Mouse (Mus musculus) CD4-positive naive resting alpha-beta T cell, adult 76 days (primary cell): Measurements from ENCODE around the gene L3mbtl1. TPM values are rescaled to one million over a fixed set of nuclear protein-coding genes. Genes with fewer than 3 reads are reported as not detected.

Experiments used
- total RNA-seq: library from RNA; stranded (reverse); gene quantifications from one replicate; pipeline ENCODE4 v1.2.4, GENCODE M21; 2023

The L3mbtl1 gene
- 0.23 TPM for total RNA-seq

DNA sequence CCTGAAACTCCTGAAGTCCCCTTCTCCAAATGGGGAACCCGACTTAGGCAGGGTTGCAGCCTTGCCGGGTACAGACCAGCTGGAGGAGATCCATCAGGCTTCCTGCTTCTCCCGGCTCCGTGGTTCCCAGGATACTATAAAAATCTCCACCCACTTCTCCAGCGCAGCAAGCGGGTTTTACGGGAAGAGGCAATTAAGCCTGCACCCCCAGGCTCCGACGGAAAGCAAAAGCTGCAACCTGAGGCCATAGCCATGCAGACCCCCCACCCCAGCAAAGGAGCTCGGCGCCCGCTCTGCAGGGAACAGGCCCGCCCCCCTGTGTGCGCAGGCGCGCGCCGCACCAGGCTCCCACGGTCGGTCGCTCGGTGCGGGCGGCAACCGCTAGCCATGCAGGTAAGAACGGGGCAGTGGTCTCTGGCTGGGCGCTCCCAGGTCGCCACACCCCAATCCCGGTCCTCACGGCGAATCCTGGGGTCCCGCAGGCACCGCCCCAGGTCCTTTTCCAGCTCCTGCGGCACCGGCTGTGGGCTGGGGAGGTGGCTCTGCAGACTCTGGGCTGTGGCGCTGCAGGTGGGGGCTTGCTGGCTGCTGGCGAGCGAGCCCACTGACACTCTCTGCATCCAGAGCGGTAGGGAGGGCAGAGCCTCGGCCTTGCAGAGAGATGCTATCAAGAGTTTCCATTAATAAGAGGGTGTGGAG is at the start of gene L3mbtl1:
Gene L3mbtl1, plus strand, starts transcription at position 325 of the 699 bp plus-strand sequence.

DNA sequence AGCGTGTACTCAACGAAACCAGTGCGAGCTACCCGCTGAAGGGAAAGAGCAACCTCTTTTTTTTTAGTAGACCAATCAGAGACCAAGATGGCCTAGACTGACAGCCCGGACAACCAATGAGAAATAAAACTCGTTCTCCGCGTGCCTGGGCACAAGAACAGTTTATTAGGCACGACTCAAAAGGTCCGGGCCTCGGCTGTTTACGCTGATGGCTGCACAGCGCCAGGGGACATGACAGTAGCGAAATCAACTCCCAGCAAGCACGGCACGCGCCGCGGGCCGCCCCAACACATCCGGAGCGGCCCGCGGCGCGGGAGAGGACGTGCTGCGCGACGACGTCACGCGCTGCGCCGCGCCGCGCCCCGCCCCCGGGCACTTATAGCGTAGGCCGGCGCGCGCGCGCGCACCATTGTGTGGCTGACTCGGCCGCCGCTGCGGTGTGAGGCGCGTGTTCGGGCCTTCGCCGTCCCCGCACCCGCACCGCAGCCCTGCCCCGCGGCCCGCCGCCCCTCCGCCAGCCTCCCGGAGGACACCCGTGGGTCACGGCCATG is 12.1 kb upstream of the L3mbtl1 start, which contains the start of gene Srsf6:
Gene Srsf6, plus strand, starts transcription at position 406 of the 551 bp plus-strand sequence.

DNA sequence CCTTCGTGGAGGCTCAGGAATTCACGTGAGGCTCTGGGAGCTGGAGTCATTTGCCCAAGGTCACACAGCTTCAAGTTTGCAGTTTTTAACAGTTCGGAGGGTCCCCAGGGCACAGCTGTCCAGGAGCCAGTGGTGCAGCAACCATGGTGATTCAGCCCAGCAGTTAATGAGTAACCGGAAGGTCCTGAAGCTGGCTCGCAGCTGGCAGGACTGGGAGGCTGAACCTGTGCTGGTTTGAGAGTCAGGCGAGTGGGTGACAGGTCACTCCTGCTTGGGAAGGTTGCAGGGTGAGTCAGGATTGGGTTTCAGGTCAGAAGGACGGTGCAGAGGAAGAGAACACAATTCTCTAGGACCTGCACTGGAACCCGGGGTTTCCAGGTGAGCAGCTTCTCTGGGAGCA is 43.9 kb downstream of the L3mbtl1 start, which contains the start of gene Sgk2:
Gene Sgk2, plus strand, starts transcription at position 113 of the 400 bp plus-strand sequence.

DNA sequence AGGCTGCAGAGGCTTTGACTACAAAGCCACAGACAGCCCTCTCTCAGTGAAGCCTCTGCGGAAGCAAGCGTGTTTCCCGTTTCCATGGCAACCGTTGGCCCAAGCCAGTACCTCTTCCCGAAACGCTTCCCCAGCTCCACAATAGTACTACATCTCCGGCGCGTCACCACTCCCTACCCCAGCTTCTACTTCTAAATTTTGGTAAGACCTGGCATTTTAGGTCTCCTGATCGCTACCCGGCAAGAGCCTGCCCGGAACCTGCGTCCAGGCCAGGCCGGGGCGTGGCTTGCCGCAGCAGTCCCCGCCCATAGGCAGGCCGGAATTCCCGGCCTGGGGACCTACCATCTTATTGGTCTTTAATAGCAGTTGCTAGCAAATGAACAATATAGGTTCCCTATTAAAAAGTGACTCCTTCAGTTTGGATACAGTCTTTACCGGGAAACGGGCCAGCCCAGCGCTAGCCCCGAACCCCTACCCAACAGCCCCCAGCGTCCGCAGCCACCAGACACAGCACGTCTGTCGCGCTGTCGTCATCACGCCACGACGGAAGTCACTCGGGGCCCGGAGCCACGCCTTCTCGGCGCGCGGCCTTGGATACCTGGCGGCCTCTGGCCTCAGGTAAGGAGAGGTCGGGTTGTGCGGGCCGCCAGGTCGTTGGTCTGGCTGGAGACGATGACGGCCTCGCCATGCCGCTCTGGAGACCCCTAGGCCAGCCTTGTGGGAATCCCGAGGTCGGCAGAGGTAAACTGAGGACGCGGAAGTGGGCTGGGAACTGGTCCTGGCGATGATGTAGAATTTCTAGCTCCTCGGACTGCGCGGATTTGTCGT is 73.9 kb downstream of the L3mbtl1 start, which contains the start of gene Ift52:
Gene Ift52, plus strand, starts transcription at position 439 of the 828 bp plus-strand sequence.

Other genes starting within 250 kb of the L3mbtl1 start
- 391 TPM for gene Srsf6, start 11.9 kb upstream of the L3mbtl1 start, total RNA-seq
- not detected for gene Sgk2, start 43.9 kb downstream of the L3mbtl1 start, total RNA-seq
- gene Ift52, start 73.9 kb downstream of the L3mbtl1 start, total RNA-seq = 29.6 TPM
- gene Mybl2, start 111.2 kb downstream of the L3mbtl1 start, total RNA-seq = 4.4 TPM
- not detected for gene Gtsf1l, start 144.4 kb downstream of the L3mbtl1 start, total RNA-seq